Mouse (Mus musculus): Measurements from ENCODE around the gene Glrb. TPM values are rescaled to one million over a fixed set of nuclear protein-coding genes. Genes with fewer than 3 reads are reported as not detected.

Gene Glrb
- 1 to 10 TPM in 1 of 2 experiments, under 1 TPM in 1; 0.45 to 1.4 TPM for total RNA-seq (2021)
- long read RNA-seq, experiment 1, result 0 reads
- long read RNA-seq, experiment 2, result 0 reads

DNA sequence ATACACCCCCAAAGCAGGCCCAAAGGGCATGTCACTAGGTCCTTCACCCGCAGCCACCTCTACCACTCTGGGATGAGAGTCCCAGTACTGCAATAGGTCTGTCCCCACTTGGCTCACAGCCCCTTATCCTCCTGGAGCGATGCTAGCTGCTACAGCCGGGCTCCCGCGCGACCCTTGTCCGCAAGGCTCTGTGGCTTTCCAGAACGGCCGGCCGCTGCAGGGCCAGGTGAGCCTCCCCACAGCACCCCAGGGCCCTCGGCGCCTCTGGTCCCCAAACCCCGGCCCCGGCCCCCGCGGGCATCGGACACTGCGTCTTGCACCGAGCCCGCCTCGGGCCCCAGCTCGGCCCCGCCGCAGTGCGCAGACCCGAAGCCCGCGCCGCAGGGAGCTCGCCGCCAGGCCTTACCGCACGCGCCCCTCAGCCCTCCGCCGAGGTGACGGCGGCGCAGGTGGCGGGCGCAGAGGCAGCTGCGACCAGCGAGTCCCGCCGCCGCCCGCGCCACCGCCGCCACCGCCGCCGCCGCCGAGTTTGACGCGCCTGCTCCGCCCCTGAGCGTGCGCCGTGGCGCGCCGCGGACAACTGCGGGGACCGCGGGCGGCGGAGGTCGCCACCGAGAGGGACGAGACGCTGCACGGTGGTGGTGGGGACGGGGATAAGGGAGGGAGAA, at the start of gene Glrb:
Gene Glrb, minus strand, starts transcription at position 550 of the 668 bp plus-strand sequence.
- DNase-seq, result peak; percentile 44

DNA sequence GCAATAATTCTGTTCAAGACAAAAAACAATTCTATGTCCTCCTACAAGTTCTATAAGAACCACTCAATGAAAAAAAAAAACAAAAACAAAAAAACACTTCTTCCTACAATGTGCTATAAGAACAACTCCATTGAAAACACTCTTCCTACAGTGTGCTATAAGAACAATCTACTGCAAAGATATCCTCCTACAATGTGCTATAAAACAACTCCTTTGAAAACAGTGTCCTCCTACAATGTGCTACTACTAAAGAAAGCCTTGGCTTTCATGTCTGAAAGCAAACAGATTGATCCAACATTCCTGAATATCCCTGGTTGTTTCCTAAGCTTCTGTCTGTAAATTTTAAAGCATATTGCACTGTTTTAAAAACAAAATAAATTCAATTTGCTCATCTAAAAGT, 46.5 kb upstream of the Glrb start:
- no peak for DNase-seq

DNA sequence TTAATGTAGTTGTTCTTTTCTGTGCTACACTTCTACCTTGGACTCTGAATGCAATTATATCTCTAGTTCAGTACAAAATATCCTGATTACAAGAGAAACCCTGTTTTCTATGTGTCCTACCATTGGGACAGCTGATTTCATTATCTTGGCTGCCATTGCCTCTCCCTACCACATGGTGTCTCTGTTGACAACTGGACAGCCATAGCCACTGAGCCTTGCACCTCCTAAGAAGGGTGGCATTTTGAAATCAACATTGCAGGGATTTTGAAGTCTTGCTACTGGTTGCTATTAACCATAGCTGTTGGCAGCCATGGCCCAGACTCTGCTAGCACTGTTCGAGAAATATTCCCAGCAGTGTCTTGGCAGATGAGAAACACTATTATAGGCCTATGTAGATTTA, 45.1 kb upstream of the Glrb start:
- peak; percentile 14 for DNase-seq

DNA sequence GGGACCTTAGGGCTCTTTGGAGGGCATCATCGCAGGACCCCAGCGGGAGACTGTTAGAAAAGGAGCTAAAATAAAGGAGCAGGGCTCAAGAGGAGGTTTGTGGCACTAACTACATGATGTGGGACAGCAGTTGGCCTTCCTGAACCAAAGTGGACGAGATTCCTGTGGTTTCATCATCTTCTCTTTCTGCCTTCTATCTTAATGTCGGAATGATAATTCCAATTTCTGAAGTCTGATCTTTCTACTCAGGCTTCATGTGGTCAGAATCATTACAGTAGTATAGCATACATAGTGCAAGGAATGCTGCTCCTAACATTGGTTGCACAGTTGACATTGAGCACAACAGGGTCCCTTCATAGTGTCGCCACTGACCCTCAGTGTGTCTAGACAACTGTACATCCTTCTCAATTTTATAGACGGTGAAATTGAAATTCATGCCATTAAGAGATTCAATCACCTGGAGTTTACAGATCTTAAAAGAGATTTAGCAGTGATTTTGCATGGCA, 372 bp upstream of the Glrb start:
- no peak for DNase-seq

DNA sequence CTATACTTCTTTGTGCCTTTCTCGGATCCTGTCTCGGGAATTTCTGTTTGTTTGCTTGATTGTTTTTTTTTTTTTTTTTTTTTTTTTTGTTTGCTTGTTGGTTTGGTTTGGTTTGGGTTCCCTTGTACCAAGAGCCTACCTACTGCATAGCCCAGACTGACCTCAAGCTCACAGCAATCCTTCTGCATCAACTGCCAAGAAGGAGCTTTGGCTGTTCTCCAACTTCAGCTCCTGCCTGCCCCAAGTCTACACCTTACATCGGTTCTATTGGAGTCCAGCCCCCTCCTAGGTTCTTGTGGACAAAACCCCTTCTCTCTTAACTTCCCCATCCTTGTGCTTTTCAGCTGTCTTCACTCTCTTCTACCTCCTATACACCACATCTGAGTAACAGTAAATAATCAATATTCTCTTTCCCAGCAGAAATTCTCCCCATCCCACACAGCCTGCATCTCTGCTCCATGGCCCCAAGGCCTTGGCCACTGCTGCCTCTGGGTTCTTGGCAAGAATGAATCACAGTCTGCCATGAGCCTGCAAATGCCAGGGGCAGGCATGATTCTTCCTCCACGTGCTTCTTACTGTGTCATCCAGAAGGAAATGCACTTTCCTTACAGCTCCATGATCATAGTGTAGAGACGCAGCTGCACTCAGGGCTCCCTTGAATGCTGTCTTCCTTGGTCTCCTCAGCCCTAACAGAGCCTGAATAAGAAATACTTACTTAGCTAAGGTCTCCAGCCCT, 18.5 kb downstream of the Glrb start:
- DNase-seq, result no peak

DNA sequence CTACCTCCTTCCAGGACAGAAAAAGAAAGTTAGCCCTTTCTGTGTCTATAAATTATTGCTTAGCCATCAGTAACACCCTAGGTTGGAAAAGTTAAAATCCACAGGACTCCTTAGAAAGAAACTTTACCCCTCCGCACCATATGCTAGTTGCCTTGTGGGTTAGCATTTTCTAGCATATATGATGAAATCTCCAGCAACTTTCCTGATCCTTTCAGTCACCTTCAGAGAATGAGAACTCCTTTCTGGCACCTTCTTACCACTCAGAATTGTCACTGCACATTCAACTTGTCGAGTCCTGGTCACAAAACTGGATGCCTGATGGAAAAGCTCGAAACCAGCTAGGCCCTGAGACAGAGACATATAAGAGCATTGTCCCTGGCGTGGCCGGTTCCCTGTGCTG, 19.1 kb downstream of the Glrb start:
- DNase-seq, result no peak

DNA sequence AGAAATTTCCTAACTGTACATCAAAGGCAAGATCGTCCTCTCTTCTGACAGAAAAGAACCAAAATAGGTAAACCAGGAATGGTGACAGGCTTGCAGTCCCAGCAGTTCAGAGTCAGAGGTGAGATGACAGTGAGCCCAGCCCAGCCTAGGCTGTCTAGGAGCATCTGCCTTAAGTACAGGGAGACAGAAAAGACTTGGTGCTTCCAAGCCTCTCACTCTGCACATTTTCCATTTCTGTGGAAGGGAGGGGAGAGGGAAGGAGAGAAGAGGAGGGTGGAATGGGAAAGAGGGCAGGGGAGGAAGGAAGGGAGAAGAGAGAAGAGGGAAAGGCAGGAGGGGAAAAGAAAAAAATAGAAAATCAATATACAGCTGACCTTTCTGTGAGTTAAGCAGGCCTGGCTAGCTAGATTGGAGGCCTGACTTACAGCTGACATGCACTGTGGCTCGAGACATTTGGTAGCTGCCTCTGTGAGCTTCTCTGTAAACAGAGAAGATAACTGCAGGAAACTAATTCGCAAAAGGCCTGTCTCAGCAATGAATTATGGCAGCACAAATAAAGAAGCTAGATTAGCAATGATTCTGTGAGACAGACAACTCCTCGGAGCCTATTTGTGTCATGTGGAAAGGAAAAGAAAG, 20.3 kb downstream of the Glrb start:
- DNase-seq, result no peak

DNA sequence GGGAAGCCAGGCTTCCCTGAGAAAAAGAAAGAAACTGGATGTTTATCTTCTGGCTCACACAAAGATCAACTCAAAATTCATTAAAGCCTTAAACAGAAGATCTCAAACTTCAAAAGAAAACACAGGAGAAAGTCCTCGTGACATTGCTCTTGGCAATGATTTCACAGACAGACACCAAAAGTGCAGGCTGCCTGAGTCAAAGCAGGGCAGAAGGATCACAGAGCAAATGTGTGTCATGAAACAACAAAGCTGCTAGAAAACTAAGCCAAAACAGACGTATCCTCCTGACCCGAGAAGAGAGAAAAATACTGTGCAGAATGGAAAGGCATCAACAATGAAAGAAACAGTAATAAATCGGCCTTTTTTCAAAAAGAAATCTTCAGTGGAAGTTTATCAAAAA, 22.4 kb downstream of the Glrb start:
- DNase-seq, result no peak

DNA sequence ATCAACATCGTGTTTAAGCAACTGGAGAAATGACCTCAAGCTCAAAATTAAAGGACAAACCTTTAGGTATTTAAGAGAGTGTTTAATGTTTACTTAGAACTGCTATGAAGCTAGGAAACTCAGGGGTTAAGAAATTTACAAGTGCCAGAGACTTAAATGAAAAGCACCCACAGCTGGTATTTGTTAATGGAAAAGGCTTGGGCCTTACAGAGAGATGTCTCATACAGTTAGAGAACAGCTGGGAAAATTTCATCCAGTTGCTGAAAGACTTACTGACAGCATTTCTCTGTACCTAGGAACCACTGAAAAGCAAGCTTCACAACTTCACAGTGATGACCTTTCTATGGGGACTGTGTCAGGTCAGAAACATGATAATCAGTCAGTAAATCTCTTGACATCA, 28.3 kb downstream of the Glrb start:
- DNase-seq, result no peak

DNA sequence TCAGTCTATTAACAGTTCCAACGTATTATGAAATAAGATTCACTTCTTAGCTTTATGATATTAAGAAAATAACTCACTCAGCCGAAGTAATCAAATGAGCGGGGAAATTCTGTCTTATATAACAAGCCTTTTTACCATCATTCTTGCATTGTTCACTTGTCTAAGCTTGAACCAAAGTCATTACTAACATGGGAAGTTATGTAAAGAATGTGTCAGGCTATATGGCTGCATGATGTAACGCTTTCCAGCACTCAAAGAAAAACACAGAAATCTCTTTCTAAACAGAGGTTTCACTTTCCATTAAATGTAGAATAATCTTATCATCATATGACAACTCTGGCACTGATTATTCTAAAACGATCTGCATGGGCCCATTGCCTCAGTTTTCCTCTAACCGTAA, 29.9 kb downstream of the Glrb start:
- no peak for DNase-seq

DNA sequence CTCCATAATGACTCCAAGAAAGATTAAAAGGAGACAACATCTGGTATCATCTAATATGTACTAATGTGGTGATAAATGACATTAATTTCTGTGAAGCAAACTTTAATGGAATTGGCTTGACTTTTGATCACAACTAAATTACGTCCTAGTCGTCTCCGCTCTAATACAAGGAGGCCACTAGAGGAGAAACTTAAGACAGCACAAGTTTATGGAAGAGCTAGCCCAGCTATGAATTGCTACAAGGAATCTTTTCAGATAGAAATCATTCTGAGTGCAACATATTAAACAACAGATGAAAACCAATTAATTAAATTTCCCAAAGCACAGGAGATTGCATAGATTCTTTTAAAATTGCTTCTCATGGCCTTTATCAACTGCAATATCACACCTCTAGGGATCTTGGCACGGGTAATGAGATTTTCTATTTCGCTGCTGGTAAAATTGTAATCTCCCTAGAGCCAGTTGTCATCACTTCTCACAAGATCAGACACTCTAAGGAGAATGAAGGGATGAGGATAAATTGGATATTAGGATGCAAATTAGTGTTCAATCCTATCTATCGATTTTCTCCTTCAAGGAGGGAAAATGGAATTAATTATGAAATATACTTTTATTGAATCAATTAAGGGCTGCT, 32.7 kb downstream of the Glrb start:
- DNase-seq, result no peak

DNA sequence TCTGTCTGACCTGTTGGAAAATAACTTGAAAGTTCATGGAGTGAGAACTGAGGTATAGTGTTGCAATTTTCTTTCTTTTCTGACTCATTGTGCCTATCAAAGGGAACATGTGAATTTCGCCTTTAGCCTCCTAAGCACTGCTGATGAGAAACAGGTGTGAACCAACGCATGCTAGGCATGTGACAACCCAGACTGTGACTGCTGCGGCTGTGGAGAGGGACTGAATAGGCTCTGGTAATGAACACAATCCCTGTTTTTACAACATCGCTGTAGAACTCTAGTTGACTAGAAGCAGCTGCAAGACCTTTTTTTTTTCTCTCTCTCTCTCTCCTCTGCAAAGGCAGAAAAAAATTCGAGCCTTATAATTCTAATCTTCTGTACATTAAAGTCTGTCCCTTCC, 34.9 kb downstream of the Glrb start:
- no peak for DNase-seq

DNA sequence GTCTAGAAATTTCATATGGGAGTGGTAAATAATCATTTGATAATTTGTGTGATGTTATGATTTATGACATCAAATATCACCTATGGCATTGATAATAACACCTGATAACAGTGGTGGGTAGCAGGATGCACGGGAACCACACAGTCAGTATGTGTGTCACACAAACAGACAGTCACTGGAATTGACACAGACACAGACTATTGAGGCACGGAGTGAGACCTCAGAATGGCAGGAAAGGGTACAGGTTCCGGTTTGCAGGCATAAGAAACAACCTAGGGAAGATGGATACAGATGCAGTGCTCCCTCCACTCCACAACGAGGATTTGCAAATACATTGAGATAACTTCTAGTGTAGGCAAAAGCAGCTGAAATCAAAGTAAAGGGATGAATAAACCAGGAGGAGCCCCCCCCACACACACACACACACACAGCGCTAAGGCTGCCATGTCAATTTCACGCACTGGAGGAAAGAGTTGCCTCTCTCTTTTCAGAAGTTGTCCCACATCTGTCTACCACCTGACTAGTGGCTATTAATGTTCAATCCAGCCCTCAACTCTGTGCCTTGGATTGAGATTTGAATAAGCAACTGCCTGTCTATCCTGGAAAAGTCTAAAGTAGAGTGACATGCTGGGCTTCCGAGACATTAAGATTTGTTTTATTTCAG, 38.6 kb downstream of the Glrb start:
- DNase-seq, result no peak

DNA sequence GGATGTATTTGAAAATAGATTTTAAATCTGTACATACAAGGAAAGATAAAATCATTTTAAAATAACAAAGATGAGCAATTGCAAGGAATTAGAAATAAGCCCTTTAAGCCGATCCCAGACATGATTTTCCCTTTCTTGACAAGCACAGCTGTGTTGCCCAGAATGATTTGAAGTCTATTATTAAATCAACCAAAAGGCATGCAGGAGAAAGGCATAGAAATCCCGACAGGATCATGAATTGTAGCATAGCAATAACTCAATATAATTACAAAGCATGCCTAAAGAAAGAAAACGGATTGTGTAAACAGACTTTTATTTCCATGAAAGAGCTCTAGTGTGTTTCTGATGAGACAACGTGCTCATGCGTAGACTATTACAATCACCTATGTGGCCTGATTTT, 39.4 kb downstream of the Glrb start:
- no peak for DNase-seq

DNA sequence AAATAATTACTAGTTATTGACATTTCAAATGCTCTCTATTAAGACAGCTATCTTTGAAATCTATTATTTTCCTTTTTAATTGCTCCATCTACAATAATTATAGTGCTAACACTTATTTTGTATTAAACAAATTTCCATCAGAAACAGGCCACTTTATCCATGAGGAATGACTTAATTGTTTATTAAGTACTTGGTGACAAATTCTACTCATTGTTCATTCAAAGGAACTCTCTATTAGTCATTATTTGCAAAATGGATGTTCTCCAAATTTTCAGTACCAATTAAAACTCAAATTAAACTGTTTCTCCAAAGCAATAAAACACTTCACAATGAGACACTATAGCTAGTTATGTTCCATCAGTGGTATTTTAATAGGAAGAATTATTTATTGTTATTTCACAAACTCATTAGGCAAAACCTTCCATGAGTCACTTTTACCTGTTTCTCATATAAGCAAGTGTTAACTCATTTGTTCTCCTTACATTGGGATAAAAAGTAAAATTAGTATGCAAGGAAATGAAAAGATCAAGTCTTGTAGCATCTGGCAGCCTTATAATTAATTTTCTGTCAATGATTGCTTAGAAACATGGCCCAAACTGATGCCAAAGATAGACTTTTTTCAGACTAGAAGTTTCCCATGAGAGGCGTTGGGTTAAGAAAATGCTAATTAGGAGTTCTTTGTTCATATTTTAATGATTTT, 41.8 kb downstream of the Glrb start:
- no peak for DNase-seq

DNA sequence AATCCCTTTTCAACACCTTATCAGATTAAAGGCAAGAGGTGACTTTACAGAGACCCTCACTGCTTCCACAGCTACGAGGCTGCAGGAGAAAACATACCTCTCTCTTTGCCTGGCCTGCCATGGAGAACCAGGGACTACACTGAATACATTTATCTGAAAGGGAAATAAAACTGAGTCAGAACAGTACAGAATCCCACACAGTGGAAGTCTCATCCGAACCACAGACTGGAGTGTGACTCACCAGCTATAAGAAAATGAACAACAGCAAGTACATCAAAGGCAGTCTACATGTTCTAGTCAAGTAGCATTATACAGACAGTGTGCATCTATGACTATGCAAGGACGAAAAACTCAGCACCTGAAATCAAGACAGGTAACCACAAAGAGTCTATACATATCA, 46.1 kb downstream of the Glrb start:
- DNase-seq, result no peak

DNA sequence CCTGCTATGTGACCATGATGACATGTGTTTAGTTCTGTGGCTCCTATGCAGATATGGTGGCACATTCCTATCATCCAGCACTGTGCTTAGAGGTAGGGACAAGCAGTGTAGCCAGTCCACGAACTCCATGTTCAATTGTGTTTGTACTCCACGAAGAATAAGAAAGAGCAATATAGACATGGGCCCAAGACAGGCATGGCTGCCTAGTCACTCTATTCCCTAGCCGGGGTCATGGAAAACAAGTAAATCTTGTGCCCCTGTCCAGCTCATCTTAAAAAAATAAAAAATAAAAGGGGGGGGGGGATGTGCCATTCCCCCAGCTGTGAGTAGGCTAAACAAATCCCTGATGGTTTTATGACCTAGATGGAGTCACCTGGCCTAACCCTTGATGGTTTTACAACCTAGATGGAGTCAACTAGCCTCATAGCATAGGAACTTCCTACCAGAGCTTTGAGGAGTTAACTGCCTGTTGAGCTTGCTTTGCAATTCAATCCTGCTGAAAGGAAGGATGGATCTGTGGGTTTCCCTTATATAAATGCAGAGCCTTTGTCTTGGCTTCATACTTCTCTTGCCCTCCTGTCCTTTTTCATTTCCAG, 60.5 kb downstream of the Glrb start:
- no peak for DNase-seq

DNA sequence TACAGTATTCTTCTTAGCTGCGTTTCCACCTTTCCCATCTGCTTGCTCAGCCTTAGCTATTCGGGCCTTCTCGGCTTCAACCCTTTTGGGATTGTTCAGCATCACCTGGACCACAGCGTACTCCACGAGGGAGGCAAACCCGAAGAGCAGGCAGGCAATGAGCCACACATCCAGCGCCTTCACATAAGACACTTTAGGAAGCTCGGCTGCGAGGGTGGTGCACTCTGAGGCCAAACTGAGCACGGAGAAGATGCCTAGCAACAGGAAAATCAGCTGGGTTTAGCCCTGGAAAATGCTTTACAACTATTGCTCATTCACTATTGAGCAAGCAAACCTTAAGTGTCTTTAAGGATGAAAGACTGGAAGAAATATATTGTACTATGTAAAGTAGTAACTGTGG, 62.5 kb downstream of the Glrb start:
- no peak for DNase-seq

DNA sequence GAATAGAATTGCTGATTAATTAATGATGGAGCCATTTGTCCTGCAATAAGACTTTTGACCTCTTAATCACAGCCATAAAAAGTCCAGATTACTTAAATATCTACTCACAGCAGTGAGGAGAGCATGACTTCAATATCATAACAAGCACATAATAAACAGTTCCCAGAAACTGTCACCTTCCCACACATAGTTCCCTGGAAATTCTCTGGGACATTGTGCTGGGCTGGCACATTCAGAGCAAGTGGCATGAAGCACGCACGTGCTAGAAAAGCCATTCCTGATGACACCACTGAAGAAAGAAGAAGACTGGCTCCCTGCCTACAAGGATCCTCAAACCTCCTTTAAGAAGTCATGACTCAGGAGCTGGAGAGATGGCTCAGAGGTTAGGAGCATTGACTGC, 67.8 kb downstream of the Glrb start:
- DNase-seq, result no peak

DNA sequence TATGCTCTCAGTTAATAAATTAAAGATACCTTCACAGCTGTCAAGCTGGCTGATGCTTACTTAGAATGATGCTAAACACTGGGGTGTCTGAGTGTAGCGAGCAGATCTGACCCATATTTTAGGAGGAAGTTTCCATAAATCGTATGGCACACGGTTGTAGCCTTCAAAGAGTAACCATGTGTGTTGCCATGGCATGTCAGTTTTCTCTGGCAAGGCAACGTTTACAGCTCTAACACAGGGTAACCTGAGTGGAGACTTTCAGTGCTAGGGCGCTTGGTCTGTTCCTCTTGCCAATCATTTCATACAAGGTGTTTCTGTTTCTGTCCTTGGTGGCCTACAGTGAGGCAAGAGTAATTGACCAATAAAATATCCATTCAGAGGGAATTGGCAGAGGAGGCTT, 73.6 kb downstream of the Glrb start:
- no peak for DNase-seq

DNA sequence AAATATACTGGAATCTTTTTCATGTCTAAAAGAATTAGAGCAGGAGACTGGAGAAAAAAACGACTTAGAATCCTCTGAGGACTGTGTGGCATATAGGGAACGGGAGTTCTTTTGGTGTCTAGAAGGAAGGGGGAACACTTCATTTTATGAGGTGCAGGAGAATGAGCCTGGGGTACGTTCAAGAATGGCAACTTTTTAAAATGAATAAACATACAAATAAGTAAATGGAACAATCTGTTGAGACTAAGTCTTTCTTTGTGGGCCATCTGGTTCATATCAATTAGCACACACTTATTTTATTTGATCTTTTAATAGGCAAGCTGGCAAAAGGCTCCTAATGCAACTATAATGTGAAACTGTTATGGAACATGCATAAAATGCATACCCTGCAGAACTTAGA, 75.9 kb downstream of the Glrb start:
- no peak for DNase-seq
